Mouse (Mus musculus) midbrain, embryonic 10.5 days (tissue): ENCODE measurements around the gene Serpina10. TPM values are rescaled to one million over a fixed set of nuclear protein-coding genes. Genes with fewer than 3 reads are reported as not detected.
"Not testable (repeated sequence)": the region's sequence is repeated elsewhere in the genome, so short reads cannot be mapped to it uniquely, and the experiment has no call there.

ENCODE experiments used
- DNase-seq: peaks from one replicate; pipeline ENCODE4 v3.0.0-alpha.2; 2017; ENCODE audit warnings: low spot score
- H3K27ac ChIP-seq: fragments of 300-500 bp; sonication (generic); replicated peaks from 2 replicates; pipeline ENCODE4 v1.5.1; 2016; ENCODE audit warnings: mild to moderate bottlenecking
- H3K27me3 ChIP-seq: fragments of 300-500 bp; sonication (generic); 2 replicates; pipeline ENCODE4 v1.6.1; 2016; ENCODE audit warnings: low read depth, mild to moderate bottlenecking; ENCODE audit not compliant: poor library complexity, severe bottlenecking
- H3K36me3 ChIP-seq: fragments of 300-500 bp; sonication (generic); 2 replicates; pipeline ENCODE4 v1.6.1; 2016; ENCODE audit warnings: mild to moderate bottlenecking, moderate library complexity
- H3K4me1 ChIP-seq: fragments of 300-500 bp; sonication (generic); 2 replicates; pipeline ENCODE4 v1.6.1; 2016
- H3K4me3 ChIP-seq: fragments of 300-500 bp; sonication (generic); 2 replicates; pipeline ENCODE4 v1.5.1; 2016; ENCODE audit warnings: mild to moderate bottlenecking, moderate library complexity
- H3K9me3 ChIP-seq: fragments of 300-500 bp; sonication (generic); replicated peaks from 2 replicates; pipeline ENCODE4 v1.6.1; 2016; ENCODE audit warnings: mild to moderate bottlenecking
- WGBS: fragments of 180-500 bp; shearing (Covaris S2); methylation state at CpG from one replicate; pipeline ENCODE4 v1.1.7; 2016; 5-methylcytosine and 5-hydroxymethylcytosine counted together
- polyA plus RNA-seq: library from polyadenylated mRNA; unstranded; fragments of >200 nt; fragmentation: Nextera tagmentation; extraction: Ambion mirVana; gene quantifications from 2 replicates; pipeline ENCODE4 v1.2.1, GENCODE M21; 2016

The Serpina10 gene
- polyA plus RNA-seq, 1 experiment from 2014 or later, result not detected

DNA sequence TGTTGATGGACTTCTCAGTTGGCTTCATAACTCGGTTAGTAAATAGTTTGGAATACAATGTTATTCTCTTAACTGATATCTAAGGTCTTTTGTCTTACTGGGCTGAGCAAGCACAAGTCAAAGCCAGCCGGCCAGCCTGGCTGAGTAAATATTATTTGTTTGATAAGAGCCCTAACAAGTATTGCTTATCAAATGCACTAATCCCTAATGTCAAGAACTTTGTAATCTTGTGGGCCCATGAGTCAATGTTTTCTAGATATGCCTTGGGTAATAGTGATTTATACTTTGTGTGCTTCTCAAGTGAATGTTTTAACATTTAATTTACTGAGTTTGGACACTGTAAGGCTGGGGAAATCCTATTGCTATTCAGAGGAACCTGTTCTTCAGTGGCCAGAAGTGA is 32.8 kb downstream of the Serpina10 start:
- Histone ChIP-seq H3K27ac (no peak overlapping the region), H3K4me3 (no peak overlapping the region), H3K36me3 (no peaks in the 10 kb centered on the region), H3K4me1 (peaks cover 13% of the 10 kb centered on the region), H3K27me3 (no peaks in the 10 kb centered on the region), H3K9me3 (no peaks in the 10 kb centered on the region)
- WGBS, result 63% methylated on average over 2 of the region's 2 CpGs
- no peak for DNase-seq

DNA sequence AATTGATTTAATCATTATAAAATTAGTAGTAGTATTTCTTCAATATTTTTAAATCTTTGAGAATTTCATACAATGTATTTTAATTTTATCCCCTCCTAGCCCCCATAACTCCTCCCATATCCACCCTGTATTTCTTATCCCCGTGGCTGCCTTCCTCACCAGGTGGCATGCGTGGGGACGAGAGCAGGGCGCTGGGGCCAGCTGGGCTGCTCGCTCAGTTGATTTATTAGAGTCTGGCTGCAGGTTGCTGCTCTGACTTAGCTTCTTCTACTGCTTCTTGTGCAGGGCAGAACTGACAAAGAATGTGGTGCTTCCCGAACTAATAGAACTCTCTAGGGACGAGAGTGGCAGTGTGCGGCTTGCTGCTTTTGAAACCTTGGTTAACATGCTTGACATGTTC is 47.5 kb downstream of the Serpina10 start:
- H3K4me3 ChIP-seq, result no peak overlapping the region
- no peak overlapping the region for H3K27ac ChIP-seq
- no peaks in the 10 kb centered on the region for H3K27me3 ChIP-seq
- H3K36me3 ChIP-seq, result no peaks in the 10 kb centered on the region
- H3K9me3 ChIP-seq, result no peaks in the 10 kb centered on the region
- DNase-seq, result no peak
- no peaks in the 10 kb centered on the region for H3K4me1 ChIP-seq
- 88% methylated on average over 8 of the region's 8 CpGs for WGBS

DNA sequence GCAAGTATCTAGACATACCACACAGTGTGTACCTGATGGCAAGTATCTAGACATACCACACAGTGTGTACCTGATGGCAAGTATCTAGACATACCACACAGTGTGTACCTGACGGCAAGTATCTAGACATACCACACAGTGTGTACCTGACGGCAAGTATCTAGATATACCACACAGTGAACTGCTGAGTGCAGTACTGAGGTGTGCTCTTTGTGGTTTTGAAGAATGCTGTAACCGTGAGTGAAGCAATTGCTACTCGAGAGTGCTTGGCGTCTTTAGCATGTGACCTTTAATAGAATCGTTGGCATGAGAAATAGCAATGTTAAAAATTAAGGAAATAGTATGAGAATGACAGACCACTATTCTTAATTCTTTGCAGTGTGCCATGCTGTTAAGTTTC is 53.1 kb downstream of the Serpina10 start:
- 94% methylated on average over 6 of the region's 6 CpGs for WGBS
- not testable (repeated sequence) for H3K9me3 ChIP-seq, DNase-seq, H3K36me3 ChIP-seq, H3K4me1 ChIP-seq, H3K27ac ChIP-seq, H3K27me3 ChIP-seq, H3K4me3 ChIP-seq

DNA sequence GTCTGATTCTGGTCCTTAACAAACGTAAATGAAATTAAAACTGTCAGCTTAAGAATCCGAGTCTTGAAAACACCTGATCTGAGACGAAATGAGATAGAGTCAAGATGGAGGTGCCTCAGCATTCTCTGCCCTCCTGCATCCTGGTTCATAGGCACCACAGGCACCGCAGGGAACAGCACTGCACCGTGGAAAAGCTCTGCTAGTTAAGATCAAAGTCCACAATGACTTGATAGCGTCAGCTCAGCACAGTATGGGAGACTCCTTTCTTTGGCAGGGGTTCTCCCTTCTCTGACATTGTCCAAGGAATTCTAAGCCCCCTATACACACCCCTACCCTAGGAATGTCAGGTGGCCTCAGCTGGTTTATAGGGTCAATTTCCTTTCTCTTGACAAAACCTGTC is 61.6 kb downstream of the Serpina10 start:
- 68% methylated on average over 6 of the region's 6 CpGs for WGBS
- H3K27me3 ChIP-seq, result no peaks in the 10 kb centered on the region
- DNase-seq, result no peak
- no peak overlapping the region for H3K4me3 ChIP-seq
- no peak overlapping the region for H3K27ac ChIP-seq
- H3K4me1 ChIP-seq, result no peaks in the 10 kb centered on the region
- H3K9me3 ChIP-seq, result no peaks in the 10 kb centered on the region
- no peaks in the 10 kb centered on the region for H3K36me3 ChIP-seq

DNA sequence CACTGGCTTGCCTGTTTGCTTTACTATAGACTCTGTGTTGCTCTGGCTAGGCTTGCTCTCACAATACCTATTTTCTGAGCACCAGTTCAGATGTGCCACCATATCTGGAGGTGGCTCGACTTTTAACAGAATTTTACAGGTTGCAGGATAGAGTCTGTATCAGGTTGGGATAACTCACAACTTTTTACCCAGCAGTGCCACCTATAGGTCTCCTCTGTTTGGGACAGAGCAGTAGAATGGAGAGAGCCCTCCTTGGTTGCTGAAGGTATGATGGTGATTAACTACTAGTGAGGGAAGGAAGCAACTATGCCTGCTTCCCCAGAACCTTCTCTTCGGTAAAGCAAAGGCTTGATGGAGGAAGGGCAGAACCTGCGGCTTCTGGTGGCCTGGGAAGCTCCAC is 64.1 kb downstream of the Serpina10 start:
- Histone ChIP-seq H3K9me3 (no peaks in the 10 kb centered on the region), H3K27ac (no peak overlapping the region), H3K36me3 (no peaks in the 10 kb centered on the region), H3K27me3 (no peaks in the 10 kb centered on the region), H3K4me1 (no peaks in the 10 kb centered on the region), H3K4me3 (no peak overlapping the region)
- WGBS, result 79% methylated on average over 3 of the region's 3 CpGs
- DNase-seq, result no peak

DNA sequence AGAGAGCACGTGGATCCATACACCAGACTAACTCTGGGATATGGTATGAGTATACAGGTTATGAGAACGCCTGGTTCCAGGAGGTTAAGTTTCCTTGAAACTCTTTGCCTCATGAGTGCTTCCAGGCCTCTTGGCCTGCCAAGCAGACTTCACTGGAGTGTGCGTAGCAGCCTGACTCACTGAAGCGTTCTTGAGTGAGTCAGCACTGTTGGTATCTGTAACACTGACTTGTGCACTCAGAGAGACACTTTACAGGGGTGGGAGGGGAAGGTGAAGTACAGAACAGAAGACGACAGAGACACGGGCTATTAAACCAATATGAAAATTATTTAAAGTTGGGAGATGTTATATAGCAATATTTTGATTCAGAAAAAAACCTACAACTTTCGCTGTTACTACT is 66.1 kb downstream of the Serpina10 start:
- 86% methylated on average over 7 of the region's 7 CpGs for WGBS
- Histone ChIP-seq H3K27me3 (no peaks in the 10 kb centered on the region), H3K27ac (no peak overlapping the region), H3K36me3 (no peaks in the 10 kb centered on the region), H3K4me3 (no peak overlapping the region), H3K4me1 (no peaks in the 10 kb centered on the region), H3K9me3 (no peaks in the 10 kb centered on the region)
- DNase-seq, result no peak

Other genes starting within 250 kb of the Serpina10 start
- 11.8 and 12.7 TPM in 2 replicates for gene Otub2, start 242.8 kb downstream of the Serpina10 start, polyA plus RNA-seq
- 0.47 and 0.89 TPM in 2 replicates for gene 9330161L09Rik, start 223.6 kb downstream of the Serpina10 start, polyA plus RNA-seq
- 100 and 101 TPM in 2 replicates for gene Ddx24, start 205.6 kb downstream of the Serpina10 start, polyA plus RNA-seq
- 0.75 and 1.4 TPM in 2 replicates for gene Ifi27, start 197.2 kb downstream of the Serpina10 start, polyA plus RNA-seq
- 0.48 and 1.4 TPM in 2 replicates for gene Ifi27l2a, start 187.8 kb downstream of the Serpina10 start, polyA plus RNA-seq
- not detected in 2 replicates for gene Ifi27l2b, start 174.2 kb downstream of the Serpina10 start, polyA plus RNA-seq
- gene Ppp4r4, start 99.2 kb downstream of the Serpina10 start, polyA plus RNA-seq, result 2.6 and 3.4 TPM in 2 replicates
- not detected in 2 replicates for gene Serpina6, start 25.8 kb upstream of the Serpina10 start, polyA plus RNA-seq
- gene Serpina16, start 44.7 kb upstream of the Serpina10 start, polyA plus RNA-seq, result not detected in 2 replicates
- not detected in 2 replicates for gene Serpina1f, start 64.1 kb upstream of the Serpina10 start, polyA plus RNA-seq
- gene Serpina1d, start 142.1 kb upstream of the Serpina10 start, polyA plus RNA-seq, result not detected in 2 replicates
- 0.09 TPM in 1 of 2 replicates, not detected in the other for gene Serpina1b, start 198.9 kb upstream of the Serpina10 start, polyA plus RNA-seq
- gene Serpina1a, start 232.1 kb upstream of the Serpina10 start, polyA plus RNA-seq, result not detected in 2 replicates